Mouse (Mus musculus): ENCODE data around the gene Ppp1r1b.

The Ppp1r1b gene

DNA sequence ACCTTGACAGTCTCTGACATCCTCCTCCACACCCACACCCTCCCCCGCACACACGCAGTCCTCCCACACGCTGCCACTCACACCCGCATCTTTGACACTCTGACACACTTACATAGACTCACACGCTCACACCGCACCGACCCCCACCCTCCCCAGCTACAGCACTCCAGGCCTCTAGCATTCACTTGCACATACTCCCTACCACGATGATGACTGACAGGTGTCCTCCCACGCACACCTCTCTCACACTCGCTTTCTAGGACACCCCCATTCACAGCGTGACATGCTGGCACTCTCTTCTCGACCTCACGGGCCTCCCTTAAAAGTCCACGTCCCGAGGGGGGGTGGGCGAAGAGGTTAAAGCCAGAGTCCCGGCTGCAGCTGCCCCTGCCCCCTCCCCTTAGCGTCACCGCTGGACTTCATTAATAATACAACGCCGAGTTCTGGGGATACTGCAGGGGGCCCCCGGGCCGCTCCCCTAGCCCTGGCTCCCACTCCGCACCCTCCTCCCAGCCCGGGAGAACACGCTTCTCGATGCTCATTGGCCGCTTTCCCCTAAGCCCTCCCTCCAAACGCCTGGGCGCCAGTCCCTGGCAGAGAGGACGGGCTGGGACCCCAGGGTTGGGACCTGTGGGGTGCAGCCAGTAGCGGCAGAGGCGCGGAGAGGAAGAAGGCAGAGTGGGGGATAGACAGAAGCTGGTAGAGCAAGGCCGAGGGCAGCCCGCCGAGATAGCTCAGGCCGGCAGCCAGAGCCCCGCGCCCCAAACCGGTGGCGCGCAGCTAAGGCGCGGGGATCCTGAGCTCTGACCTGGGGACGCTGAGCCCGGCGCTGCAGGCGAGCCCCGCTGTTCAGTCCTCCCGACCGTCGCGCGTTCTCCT lies at the start of gene Ppp1r1b:
Ppp1r1b (plus strand) TSS at position 322 of the 879 bp plus-strand sequence.
- no peak for DNase-seq (ENCODE audit: low spot score in 2 of 2)

GRCm38 (mm10) chr11:98298484-98299205 lies 49.6 kb upstream of the Ppp1r1b start:
- no peak for DNase-seq (ENCODE audit: low spot score in 2 of 2)

DNA sequence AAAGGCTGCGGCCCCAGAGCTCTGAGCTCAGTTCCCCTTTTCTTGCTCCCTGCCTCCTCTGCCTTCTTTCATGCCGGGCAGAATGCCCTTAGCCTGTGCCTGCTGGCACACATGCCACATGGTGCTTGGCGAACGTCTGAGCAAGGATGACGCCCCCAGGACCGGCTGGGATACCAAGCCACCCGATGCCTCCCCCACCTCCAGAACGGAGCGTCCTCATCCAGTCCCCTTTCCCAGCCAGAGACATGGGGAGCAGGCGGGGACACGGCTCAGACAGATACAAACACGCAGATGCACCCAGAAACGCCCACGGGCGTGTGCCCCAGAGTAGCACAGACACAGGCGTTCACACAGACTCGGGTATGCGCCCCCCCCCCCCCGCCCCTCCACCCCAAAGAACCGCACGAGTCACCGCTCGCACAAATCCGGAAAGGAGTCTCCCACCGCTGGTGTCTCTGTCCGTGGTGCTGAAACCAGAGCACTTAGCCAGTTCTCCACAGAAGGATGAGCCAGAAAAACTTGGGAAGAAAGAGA lies 34.3 kb upstream of the Ppp1r1b start:
- peak; percentile 24 to 26 for DNase-seq (ENCODE audit: low spot score in 2 of 2)

DNA sequence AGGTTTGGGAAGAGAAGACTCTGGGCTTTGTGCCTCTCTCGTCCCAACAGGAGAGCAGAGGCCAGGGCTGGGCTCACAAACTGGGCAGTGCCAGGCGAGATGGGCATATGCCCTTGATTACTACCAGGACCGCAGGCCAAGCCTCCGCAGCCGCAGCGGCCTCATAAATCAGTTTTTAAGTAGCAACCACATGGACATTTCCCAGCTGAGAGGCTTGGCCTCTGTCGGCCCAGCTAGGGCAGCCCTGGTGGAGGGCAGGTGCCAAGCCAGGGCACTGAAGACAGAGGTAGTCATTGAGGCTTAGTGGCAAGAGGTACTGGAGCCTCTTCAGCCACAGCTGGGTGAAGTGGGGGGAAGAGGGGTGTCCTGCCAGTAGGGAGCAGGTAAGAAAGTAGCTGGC lies 30.7 kb upstream of the Ppp1r1b start:
- no peak for DNase-seq (ENCODE audit: low spot score in 2 of 2)

GRCm38 (mm10) chr11:98318421-98319116 lies 29.6 kb upstream of the Ppp1r1b start:
- no peak for DNase-seq (ENCODE audit: low spot score in 2 of 2)

- no peak for DNase-seq (ENCODE audit: low spot score in 2 of 2)
Observed at GRCm38 (mm10) chr11:98319120-98319519, 29.1 kb upstream of the Ppp1r1b start.

- no peak for DNase-seq (ENCODE audit: low spot score in 2 of 2)
Observed at GRCm38 (mm10) chr11:98319544-98319943, 28.7 kb upstream of the Ppp1r1b start.

- DNase-seq (ENCODE audit: low spot score in 2 of 2), result no peak
Observed at GRCm38 (mm10) chr11:98319944-98320343, 28.3 kb upstream of the Ppp1r1b start.

DNA sequence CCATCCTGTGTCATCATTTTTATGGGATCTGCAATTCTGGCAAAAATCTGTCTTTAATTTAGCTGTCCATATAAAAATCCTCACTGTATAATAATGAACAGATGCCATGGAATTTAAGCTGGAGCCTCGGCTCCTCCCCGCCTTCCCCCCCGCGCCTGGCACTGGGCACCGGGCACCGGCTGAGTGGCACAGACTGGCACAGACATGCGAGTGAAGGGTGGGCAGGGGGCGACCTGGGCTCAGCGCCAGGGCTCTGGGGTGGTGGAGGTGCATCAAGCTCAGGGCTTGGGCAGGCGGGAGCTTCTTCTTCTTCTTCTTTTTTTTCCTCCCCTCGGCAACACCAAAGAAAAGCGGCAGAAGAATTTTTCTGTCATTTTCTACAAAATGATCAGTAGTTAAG lies 27.8 kb upstream of the Ppp1r1b start:
- DNase-seq (ENCODE audit: low spot score in 2 of 2), result no peak

- DNase-seq (ENCODE audit: low spot score in 2 of 2), result no peak
Observed at GRCm38 (mm10) chr11:98320806-98321676, 27.2 kb upstream of the Ppp1r1b start.

DNA sequence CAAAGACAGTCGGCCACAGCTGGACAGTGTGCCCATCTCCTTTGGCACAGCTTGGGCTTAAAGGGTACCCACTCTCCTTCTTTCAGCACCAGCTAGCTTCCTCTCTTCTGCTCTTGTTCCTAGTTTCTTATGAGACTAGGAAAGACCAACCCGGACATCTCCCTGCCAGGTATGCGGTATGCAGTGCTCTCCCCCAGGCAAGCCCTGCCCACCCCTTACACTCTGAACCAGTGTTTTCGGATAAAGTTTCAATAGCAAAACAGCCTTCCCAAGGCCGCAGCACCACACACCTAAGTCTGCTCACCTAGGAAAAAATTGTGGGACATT lies 26.6 kb upstream of the Ppp1r1b start:
- DNase-seq (ENCODE audit: low spot score in 2 of 2), result no peak

DNA sequence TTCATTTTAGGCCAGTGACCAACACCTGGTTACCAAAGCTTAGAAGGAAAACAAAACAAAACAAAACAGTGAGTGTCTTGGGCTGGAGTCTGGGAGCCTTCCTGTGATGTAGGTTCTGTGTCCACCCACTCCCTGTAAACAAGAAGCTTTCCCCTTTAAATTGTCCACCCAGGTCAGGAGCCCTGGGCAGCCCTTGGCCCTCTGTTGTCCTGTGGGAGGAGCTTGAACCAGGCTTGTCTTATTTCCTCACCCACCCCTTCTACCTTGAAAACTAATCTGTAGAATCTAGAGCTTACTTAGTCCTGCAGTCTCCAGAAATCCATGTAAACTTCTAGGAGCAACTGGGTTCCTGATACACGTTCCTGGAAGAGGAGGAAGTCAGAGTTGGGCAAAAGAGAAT lies 26.0 kb upstream of the Ppp1r1b start:
- no peak for DNase-seq (ENCODE audit: low spot score in 2 of 2)

DNA sequence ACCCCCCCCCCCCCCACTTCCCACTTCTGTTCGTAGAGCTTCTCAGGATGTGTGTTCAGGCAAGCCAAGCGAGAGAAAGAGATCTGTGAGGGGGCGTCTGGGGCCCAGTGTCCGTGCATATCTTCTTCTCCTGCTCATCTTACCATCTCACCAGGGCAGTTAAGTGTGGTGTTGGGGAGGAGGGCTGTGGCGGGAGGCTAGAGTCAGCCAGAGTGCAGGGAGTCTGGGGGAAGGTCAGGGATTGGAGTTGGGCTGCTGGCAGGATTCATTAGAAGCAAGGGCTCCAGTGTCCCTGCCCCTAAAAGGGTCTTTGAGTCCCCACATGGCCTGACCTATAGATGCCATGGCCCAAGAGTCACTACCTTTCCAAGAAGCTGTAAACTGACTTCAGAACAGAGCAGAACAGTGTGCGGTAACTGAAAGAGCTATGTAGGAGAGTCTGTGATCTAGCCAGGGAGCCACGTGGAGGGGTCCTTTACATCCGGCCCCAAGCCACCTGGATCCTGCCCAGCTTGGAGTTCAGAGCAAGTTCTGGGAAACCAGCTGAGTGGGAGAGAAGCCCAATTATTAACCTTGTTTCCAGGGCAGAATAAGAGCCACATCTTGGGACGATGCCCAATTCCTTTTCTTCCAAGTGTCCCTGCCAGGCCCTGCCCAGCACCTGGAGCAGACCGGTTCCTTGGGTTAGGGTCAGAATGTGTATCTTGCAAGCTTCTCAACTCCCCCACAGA lies 24.9 kb upstream of the Ppp1r1b start:
- DNase-seq (ENCODE audit: low spot score in 2 of 2), result no peak

GRCm38 (mm10) chr11:98323933-98324332 lies 24.3 kb upstream of the Ppp1r1b start:
- no peak for DNase-seq (ENCODE audit: low spot score in 2 of 2)

GRCm38 (mm10) chr11:98325191-98325820 lies 22.9 kb upstream of the Ppp1r1b start:
- DNase-seq (ENCODE audit: low spot score in 2 of 2), result no peak

DNA sequence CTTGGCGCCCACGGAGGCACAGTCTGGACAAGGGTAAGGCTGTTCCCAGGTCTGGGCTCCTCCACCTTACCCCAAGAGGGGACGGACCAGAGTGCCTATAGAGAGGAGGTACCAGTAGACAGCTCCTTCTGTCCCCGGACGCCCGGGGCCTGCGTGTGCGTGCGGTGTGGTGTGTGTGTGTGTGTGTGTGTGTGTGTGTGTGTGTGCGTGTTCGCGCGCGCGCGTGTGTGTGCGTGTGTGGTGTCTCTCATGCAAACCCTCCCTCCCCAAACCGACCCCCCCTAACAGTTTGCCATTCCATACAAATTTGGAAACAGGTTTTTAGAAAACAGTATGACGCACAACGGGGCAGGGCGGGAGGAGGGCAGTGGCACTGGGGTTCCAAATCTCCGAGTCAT lies 22.4 kb upstream of the Ppp1r1b start:
- no peak for DNase-seq (ENCODE audit: low spot score in 2 of 2)

DNA sequence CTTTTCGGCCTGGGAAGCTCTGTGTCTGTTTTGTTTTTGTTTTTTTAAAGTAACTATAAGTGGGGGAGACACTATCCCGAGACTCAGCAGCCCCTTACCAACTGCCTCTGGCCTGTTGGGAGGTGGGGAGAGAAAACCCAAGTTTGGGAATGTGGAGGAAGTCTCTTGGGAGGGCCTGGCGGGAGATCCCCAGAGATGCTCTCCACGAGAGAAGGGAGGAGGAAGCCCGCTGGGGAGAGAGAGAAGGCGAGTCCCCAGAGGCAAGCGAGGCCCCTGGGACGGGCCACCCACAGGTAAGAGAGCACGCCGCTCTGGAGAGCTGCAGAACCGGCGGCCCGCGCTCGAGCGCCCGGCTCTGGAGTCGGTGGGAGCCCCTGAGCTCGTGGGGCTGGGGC lies 21.5 kb upstream of the Ppp1r1b start:
- no peak for DNase-seq (ENCODE audit: low spot score in 2 of 2)

DNA sequence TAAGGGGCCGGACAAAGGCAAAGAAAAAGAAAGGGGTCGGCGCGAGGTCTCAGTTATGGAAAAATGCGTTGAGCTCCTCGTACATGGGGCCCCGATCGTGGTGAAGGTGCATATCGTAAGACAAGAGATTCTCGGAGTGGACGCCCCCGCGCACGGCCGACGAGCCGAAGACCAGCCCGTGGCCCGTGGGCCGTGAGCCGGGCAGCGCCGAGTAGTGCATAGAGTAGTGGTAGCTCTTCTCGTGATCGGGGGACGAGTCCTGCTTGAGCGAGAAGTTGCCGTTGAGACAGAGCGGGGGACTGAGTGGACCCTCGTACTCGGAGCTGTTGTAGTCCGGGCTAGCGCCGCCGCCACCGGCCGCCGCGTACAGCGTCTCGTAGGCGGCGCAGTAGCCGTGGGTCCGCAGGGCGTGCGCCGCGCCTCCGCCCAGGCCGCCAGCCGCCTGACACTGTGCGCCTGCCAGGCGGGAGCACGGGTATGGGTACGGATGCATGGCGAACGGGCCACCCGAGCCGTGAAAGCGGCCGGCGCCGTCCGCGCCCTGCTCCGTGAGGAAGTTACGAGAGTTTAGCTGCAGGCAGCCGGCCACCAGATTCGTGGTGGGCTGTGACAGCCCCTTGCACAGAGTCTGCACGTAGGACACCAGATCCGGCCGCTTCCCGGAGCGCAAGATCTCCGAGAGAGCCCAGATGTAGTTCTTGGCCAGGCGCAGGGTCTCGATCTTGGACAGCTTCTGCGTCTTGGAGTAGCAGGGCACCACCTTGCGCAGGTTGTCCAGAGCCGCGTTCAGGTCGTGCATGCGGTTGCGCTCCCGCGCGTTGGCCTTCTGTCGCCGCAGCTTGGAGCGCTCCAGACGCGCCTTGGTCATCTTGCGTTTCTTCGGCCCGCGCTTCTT lies 20.8 kb upstream of the Ppp1r1b start:
- no peak for DNase-seq (ENCODE audit: low spot score in 2 of 2)

DNA sequence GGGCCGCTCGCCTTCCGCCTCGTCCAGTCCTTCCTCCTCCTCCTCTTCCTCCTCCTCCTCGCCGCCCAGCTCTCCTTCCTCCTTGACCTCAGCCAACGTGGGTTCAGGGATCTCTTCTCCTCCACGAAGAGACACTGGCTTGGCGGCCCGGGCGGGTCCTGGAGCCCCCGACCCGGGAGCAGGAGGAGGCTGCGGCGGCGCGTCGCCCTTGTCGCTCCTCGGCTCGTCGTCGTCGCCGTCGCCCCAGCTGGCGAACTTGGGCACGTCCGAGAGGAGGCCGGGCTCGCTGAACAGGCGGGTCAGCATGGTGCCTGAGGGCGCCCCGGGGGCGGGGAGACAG lies 20.2 kb upstream of the Ppp1r1b start:
- DNase-seq (ENCODE audit: low spot score in 2 of 2), result no peak
